Mouse (Mus musculus): Measurements from ENCODE around the gene Bmper. TPM values are rescaled to one million over a fixed set of nuclear protein-coding genes. Genes with fewer than 3 reads are reported as not detected.

The Bmper gene
- polyA plus RNA-seq, 1 experiment from 2014 or later: 6.0 TPM

GRCm38 (mm10) chr9:23433238-23433637 lies 210.4 kb downstream of the Bmper start:
- H3K4me3 ChIP-seq: no peak overlapping the region
- no peak for ATAC-seq (ENCODE audit: low FRiP score)
- no peak overlapping the region for H3K9ac ChIP-seq
- 91% methylated on average over 3 of the region's 3 CpGs for WGBS
- H3K27me3 ChIP-seq: no peaks in the 10 kb centered on the region
- no peaks in the 10 kb centered on the region for H3K9me3 ChIP-seq
- H3K4me2 ChIP-seq: no peak overlapping the region
- H3K27ac ChIP-seq: no peak overlapping the region
- no peaks in the 10 kb centered on the region for H3K4me1 ChIP-seq (replicated peaks)
- H3K36me3 ChIP-seq: no peaks in the 10 kb centered on the region

- ATAC-seq (ENCODE audit: low FRiP score): no peak
- Histone ChIP-seq H3K9ac (no peak overlapping the region), H3K4me1 (replicated peaks) (no peaks in the 10 kb centered on the region), H3K4me3 (no peak overlapping the region), H3K27ac (no peak overlapping the region), H3K27me3 (no peaks in the 10 kb centered on the region), H3K36me3 (no peaks in the 10 kb centered on the region), H3K9me3 (no peaks in the 10 kb centered on the region), H3K4me2 (no peak overlapping the region)
- 74% methylated on average over 6 of the region's 6 CpGs for WGBS
These were observed 213.9 kb downstream of the Bmper start for GRCm38 (mm10) chr9:23436751-23437150.

- Histone ChIP-seq H3K4me2 (no peak overlapping the region), H3K4me1 (replicated peaks) (no peaks in the 10 kb centered on the region), H3K4me3 (no peak overlapping the region), H3K9ac (no peak overlapping the region), H3K27ac (no peak overlapping the region), H3K9me3 (no peaks in the 10 kb centered on the region), H3K27me3 (no peaks in the 10 kb centered on the region), H3K36me3 (no peaks in the 10 kb centered on the region)
- 88% methylated on average over 9 of the region's 9 CpGs for WGBS
- ATAC-seq (ENCODE audit: low FRiP score): no peak
These were observed 215.8 kb downstream of the Bmper start for GRCm38 (mm10) chr9:23438662-23439061.

- Histone ChIP-seq H3K27ac (no peak overlapping the region), H3K9me3 (no peaks in the 10 kb centered on the region), H3K9ac (no peak overlapping the region), H3K36me3 (no peaks in the 10 kb centered on the region), H3K4me1 (replicated peaks) (no peaks in the 10 kb centered on the region), H3K4me2 (no peak overlapping the region), H3K27me3 (no peaks in the 10 kb centered on the region), H3K4me3 (no peak overlapping the region)
- WGBS: 60% methylated on average over 5 of the region's 5 CpGs
- no peak for ATAC-seq (ENCODE audit: low FRiP score)
These were observed 219.3 kb downstream of the Bmper start for GRCm38 (mm10) chr9:23442168-23442567.

GRCm38 (mm10) chr9:23444975-23445374 lies 222.1 kb downstream of the Bmper start:
- Histone ChIP-seq H3K4me2 (no peak overlapping the region), H3K36me3 (no peaks in the 10 kb centered on the region), H3K9me3 (no peaks in the 10 kb centered on the region), H3K27ac (no peak overlapping the region), H3K27me3 (no peaks in the 10 kb centered on the region), H3K9ac (no peak overlapping the region), H3K4me1 (replicated peaks) (no peaks in the 10 kb centered on the region), H3K4me3 (no peak overlapping the region)
- 95% methylated on average over 4 of the region's 4 CpGs for WGBS
- no peak for ATAC-seq (ENCODE audit: low FRiP score)

GRCm38 (mm10) chr9:23447271-23447961 lies 224.5 kb downstream of the Bmper start:
- WGBS: 80% methylated on average over 7 of the region's 7 CpGs
- ATAC-seq (ENCODE audit: low FRiP score): no peak
- H3K36me3 ChIP-seq: no peaks in the 10 kb centered on the region
- H3K4me1 ChIP-seq (replicated peaks): no peaks in the 10 kb centered on the region
- H3K27me3 ChIP-seq: no peaks in the 10 kb centered on the region
- no peak overlapping the region for H3K4me3 ChIP-seq
- H3K27ac ChIP-seq: no peak overlapping the region
- H3K9me3 ChIP-seq: no peaks in the 10 kb centered on the region
- no peak overlapping the region for H3K9ac ChIP-seq
- H3K4me2 ChIP-seq: no peak overlapping the region

- 57% methylated on average over 5 of the region's 5 CpGs for WGBS
- H3K27me3 ChIP-seq: no peaks in the 10 kb centered on the region
- no peak for ATAC-seq (ENCODE audit: low FRiP score)
These were observed 230.4 kb downstream of the Bmper start for GRCm38 (mm10) chr9:23453309-23453708.

GRCm38 (mm10) chr9:23457186-23457585 lies 234.3 kb downstream of the Bmper start:
- Histone ChIP-seq H3K9me3 (no peaks in the 10 kb centered on the region), H3K4me2 (no peak overlapping the region), H3K4me3 (no peak overlapping the region), H3K9ac (no peak overlapping the region), H3K4me1 (replicated peaks) (peaks cover 6% of the 10 kb centered on the region; the same call in 1 of the 2 replicates), H3K36me3 (no peaks in the 10 kb centered on the region), H3K27ac (no peak overlapping the region), H3K27me3 (no peaks in the 10 kb centered on the region)
- 52% methylated on average over 3 of the region's 3 CpGs for WGBS
- ATAC-seq (ENCODE audit: low FRiP score): no peak

More at GRCm38 (mm10) chr9:23453309-23453708, 230.4 kb downstream of the Bmper start:
- Histone ChIP-seq H3K27ac (0 out of 2 replicates have a peak overlapping the region, but pooled peaks have one; percentile 48), H3K36me3 (no peaks in the 10 kb centered on the region), H3K4me3 (no peak overlapping the region), H3K9ac (no peak overlapping the region), H3K4me1 (replicated peaks) (no peaks in the 10 kb centered on the region), H3K9me3 (no peaks in the 10 kb centered on the region), H3K4me2 (no peak overlapping the region)

- H3K27me3 ChIP-seq: no peaks in the 10 kb centered on the region
- H3K27ac ChIP-seq: no peak overlapping the region
- no peaks in the 10 kb centered on the region for H3K9me3 ChIP-seq
- no peak for ATAC-seq (ENCODE audit: low FRiP score)
- no peak overlapping the region for H3K9ac ChIP-seq
- no peak overlapping the region for H3K4me2 ChIP-seq
- no peak overlapping the region for H3K4me3 ChIP-seq
- WGBS: 56% methylated on average over 4 of the region's 4 CpGs
- no peaks in the 10 kb centered on the region for H3K36me3 ChIP-seq
- peaks cover 10% of the 10 kb centered on the region; the same call in 1 of the 2 replicates for H3K4me1 ChIP-seq (replicated peaks)
These were observed 237.8 kb downstream of the Bmper start for GRCm38 (mm10) chr9:23460721-23461120.

GRCm38 (mm10) chr9:23462949-23463608 lies 240.2 kb downstream of the Bmper start:
- Histone ChIP-seq H3K4me3 (no peak overlapping the region), H3K9me3 (no peaks in the 10 kb centered on the region), H3K27me3 (no peaks in the 10 kb centered on the region), H3K36me3 (no peaks in the 10 kb centered on the region), H3K4me2 (no peak overlapping the region), H3K4me1 (replicated peaks) (peaks cover 10% of the 10 kb centered on the region; the same call in 1 of the 2 replicates), H3K27ac (no peak overlapping the region), H3K9ac (no peak overlapping the region)
- peak; percentile 86 for ATAC-seq (ENCODE audit: low FRiP score)
- 42% methylated on average over 3 of the region's 3 CpGs for WGBS

GRCm38 (mm10) chr9:23464981-23465630 lies 242.2 kb downstream of the Bmper start:
- Histone ChIP-seq H3K9ac (no peak overlapping the region), H3K36me3 (no peaks in the 10 kb centered on the region), H3K4me3 (no peak overlapping the region), H3K27me3 (no peaks in the 10 kb centered on the region), H3K4me1 (replicated peaks) (peaks cover 10% of the 10 kb centered on the region; the same call in 1 of the 2 replicates), H3K9me3 (no peaks in the 10 kb centered on the region), H3K4me2 (no peak overlapping the region), H3K27ac (no peak overlapping the region)
- ATAC-seq (ENCODE audit: low FRiP score): no peak
- WGBS: 85% methylated on average over 7 of the region's 7 CpGs

GRCm38 (mm10) chr9:23469886-23470285 lies 247.0 kb downstream of the Bmper start:
- WGBS: 74% methylated on average over 1 of the region's 1 CpGs
- H3K9ac ChIP-seq: no peak overlapping the region
- no peaks in the 10 kb centered on the region for H3K36me3 ChIP-seq
- no peaks in the 10 kb centered on the region for H3K27me3 ChIP-seq
- H3K4me2 ChIP-seq: no peak overlapping the region
- no peaks in the 10 kb centered on the region for H3K4me1 ChIP-seq (replicated peaks)
- no peak overlapping the region for H3K27ac ChIP-seq
- no peak for ATAC-seq (ENCODE audit: low FRiP score)
- no peak overlapping the region for H3K4me3 ChIP-seq
- no peaks in the 10 kb centered on the region for H3K9me3 ChIP-seq
